Mouse (Mus musculus): ENCODE results near the gene Eif4e2.

GRCm38 (mm10) chr1:87281599-87282412, 68.1 kb downstream of the Eif4e2 start:
- TF ChIP-seq CTCF (IDR thresholded peaks at IDR 0.05; ENCODE audit: low read depth), result no peak
- no peak for TF ChIP-seq EP300 (optimal IDR thresholded peaks at IDR 0.05)

Measured in stomach, postnatal 0 days (tissue).